Mouse (Mus musculus) c-Kit-positive CD71-negative TER-119-negative erythroid progenitor cells, embryonic 14.5 days (primary cell): Measurements from ENCODE around the gene Sox8.

Experiments used
- DNase-seq: peaks from one replicate; pipeline ENCODE4 v3.0.0-alpha.2; 2013; ENCODE audit warnings: low read depth

Gene Sox8

DNA sequence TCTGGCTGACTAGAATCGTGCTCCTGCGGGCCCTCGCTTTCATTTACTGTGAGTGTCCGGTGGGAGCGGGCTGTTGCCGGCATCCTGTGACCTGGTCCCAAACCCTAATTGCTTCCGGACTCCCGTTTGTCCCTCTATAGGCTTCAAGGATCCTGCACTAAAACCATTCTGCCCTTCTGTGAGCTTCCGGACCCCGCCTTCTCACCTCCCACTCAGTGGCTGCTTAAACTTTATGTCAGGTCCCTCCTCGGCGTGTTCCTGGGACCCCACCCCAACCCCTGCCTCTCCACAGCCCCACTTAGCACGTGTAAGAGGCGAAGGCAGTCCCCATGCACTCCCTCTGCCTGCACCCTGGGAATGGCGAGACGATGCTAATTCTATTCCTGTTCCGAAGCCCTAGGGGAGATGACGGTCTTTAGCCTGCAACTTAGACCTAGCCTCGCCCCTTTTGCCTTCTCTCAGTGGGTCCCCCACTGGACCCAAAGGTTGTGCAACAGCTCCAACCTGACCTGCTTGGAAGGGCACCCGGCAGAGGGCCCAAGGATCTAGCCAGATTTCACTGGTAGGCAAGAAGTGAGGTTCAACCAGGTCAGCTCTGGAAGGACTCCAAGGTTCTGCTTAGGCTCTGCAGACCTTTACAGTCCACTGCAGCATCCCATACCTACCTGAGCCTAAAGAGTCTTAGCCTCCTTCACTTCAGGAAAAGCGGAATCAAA lies 9.0 kb upstream of the Sox8 start:
- DNase-seq = no peak

DNA sequence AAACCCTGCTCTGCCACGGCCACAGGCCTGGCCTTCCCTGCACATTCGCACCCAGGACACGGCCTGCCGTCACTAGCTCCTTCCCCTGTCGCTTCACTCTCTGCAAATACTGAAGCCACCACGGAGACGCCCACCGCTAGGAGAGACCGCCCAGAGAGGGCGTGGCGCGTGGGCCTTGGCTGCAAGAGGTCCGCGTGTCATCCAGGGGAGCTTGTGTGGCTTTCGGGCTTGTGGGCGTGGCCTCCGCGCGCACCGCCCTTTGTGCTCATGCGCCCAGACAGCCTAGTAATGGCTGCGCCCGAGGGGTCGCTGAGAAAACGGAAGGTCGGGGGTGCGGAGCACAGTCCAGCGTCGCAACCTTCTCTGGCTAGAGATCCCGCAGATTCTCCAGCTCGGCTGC lies 8.4 kb upstream of the Sox8 start, which contains the start of gene Lmf1:
Lmf1 (plus strand) TSS at position 166 of the 400 bp plus-strand sequence.
- DNase-seq = peak; percentile 97

GRCm38 (mm10) chr17:25577702-25578101 lies 7.2 kb upstream of the Sox8 start:
- no peak for DNase-seq

DNA sequence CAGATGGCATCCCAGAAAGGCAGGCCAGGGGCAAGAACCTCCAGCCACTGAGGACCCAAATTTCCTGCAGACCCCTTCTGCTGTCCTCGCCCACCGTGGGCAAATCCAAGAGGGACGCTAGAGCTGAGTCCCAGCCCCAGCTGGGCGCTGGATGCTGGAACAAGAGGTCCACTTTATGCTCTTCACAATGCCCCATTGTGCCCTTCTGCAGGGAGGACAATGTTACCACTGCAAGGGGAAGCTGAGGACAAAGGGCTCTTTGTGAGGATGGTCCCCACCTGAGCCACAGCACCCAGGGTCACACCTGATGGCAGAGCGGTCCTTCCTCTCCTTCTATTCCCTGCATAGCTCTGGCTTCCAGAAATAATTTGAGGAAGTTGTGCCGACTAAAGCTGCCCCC lies 6.8 kb upstream of the Sox8 start:
- no peak for DNase-seq

DNA sequence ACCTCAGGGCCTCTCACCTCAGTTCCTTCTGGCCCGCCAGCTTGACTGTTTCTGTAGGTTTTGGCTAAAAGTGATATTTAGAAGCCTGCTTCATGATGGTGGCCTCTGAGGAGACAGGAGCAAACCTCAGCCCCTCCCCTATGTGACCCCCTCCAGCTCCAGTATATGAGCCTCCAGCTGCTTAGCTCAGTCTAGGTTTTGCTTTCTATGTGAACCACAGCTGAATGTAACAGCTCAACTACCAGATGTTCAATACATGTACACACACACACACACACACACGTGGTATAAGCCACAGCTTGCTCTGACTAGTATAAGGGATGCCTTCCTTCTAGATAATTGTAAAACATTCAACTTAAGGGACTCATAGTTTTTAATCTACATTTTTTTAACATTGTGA lies 5.5 kb upstream of the Sox8 start:
- no peak for DNase-seq

GRCm38 (mm10) chr17:25575208-25575971 lies 4.9 kb upstream of the Sox8 start:
- DNase-seq = no peak

DNA sequence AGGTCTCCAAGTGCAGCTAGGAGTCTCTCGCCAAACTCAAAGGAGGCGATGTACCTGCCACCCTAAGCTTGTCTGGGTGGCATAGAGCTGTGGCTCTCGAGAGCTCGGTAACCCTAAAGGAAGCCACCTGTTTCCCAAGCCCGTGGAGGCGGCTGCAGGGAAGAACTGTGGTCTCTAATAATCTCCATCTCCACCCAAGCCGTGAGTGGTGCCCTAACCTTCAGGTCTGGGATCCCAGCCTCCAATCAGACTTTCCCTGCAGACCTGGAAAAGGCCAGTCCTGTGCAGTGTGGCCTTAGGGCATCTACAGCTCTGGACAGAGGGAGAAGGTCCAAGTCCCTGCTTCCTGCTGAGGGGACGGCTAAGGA lies 951 bp upstream of the Sox8 start:
- no peak for DNase-seq

DNA sequence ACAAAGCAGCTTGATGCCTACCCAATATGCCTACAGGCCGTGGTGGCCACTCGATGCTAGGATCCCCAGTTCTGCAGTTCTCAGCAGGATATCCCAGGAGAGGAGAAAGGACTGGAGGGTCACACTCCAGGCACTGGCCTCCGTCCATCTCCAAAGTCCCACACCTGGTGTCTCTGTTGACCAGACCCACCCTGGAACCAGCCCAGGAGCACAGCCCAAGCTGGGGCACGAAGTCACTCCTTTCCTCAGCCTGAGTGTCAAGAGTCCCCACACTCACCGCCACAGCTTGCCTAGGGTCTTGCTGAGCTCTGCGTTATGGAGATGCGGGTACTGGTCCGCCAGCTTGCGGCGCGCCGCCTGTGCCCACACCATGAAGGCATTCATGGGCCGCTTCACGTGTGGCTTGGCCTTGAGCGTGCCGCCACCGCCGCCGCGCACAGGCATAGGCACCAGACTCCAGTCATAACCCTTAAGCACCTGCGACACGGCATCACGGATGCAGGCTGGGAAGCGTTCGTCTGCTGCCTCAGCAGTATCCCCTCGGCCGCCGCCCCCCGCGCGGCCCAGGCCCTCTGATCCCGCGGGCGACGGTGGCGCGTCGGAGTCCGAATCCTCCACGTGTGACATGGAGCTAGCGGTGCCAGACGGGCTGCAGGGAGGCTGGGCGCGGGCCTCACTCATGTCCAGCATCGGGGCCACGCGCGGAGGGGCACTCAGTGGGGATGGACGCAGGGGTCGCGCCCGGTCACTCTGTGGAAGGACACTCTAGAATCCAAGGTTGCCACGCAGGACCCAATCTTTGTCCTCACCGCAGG lies 446 bp downstream of the Sox8 start:
- DNase-seq = no peak

- no peak for DNase-seq
These were observed 1.6 kb downstream of the Sox8 start for GRCm38 (mm10) chr17:25568880-25569279.

GRCm38 (mm10) chr17:25568206-25568605 lies 2.3 kb downstream of the Sox8 start:
- DNase-seq = no peak

DNA sequence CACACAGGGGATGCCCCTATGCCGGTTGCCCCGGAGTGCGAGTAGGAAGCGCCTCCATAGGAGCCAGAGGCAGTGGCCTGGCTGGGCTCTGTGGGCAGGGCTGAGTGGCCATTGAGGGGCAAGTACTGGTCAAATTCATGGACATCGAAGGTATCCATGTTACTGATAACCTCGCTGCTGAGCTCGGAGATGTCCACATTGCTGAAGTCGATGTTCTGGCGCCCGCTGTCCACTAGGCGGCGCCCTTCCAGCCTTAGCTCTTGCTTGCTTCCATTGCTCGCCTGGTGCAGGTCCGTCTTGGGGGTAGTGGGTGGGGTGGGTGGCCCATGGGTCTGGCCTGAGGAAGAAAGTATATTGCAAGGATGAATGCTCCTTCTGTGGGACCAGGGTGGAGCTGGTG lies 2.7 kb downstream of the Sox8 start:
- DNase-seq = peak; percentile 48

GRCm38 (mm10) chr17:25567261-25567660 lies 3.2 kb downstream of the Sox8 start:
- no peak for DNase-seq

GRCm38 (mm10) chr17:25565860-25566600 lies 4.5 kb downstream of the Sox8 start:
- no peak for DNase-seq

- DNase-seq = no peak
These were observed 5.2 kb downstream of the Sox8 start for GRCm38 (mm10) chr17:25565244-25565643.

GRCm38 (mm10) chr17:25564481-25564880 lies 6.0 kb downstream of the Sox8 start:
- DNase-seq = no peak

- DNase-seq = no peak
These were observed 9.1 kb downstream of the Sox8 start for GRCm38 (mm10) chr17:25561223-25562028.

DNA sequence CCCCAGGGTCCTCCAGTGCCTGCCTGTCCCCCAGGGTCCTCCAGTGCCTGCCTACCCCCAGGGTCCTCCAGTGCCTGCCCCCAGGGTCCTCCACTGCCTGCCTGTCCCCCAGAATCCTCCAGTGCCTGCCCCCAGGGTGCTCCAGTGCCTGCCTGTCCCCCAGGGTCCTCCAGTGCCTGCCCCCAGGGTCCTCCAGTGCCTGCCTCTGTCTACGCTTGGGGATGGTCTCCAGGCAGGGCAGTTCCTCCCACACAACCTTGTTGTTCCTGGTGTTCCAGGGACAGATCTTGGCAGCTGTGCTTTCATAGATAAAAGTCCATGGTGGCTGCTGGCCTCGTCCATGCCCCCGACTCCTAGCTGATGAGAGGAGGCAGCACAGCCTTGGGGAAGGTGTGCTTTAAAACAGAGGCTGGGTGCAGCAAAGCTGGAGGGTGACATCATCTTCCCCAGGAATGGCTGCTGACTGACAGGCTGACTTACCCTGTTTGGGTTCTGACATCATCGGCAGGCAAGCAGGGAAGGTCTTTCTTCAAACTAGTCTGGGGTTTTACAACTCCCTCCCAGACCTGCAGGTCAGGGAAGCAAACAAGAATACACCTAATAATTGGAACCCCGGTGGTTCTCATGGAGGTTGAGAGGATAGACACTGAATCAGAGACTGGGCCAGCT lies 9.8 kb downstream of the Sox8 start:
- no peak for DNase-seq

DNA sequence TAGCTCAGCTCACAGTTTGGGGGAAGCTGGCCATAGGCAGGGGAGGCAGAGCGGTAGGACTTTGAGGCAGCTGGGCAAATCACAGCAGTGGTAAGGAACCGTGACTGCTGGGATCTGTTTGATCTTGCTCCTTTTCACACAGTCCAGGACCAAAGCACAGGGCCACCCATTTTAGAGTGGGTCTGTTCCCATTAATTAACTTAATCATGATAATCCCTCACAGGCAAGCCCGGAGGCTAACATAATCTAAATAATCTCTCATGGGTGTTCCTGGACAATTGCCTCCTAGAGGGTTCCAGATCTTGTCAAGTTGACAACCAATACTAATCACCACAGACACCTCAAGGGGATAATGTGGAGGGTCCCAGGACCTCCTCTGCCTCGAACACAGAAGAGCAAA lies 10.9 kb downstream of the Sox8 start:
- no peak for DNase-seq

DNA sequence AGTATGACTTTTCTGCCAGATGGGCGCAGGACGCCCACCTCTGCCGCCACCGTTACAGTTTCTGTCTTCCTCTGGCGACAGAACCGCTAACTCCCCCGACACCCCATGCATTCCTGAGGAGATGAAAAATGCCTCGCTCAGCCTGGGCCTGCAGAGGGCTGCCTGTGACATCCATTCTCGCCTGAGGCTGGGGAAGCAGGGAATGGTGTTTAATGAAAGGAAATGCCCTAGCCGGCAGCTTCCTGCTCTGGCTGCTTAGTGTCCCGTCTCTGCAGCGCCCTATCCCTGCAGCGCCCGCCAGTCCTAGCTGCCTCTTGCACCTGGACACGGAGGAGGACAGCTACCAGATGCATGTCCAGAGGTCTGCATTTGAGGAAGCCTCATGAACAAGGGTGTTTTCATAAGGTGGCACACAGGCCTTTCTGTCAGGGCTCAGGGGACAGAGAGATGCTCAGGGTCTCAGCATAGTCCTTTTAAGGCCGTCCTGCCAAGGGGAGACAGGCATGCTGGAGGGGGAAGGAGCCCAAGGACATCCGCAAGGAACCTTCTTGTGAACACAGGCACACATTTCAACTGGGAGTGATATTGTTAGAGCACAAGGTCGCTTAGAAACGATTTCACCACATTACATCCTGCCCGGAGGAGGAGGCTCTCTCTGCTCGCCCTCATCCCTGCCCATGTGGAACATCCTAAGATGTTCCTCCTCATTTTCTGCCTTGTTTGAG lies 13.7 kb downstream of the Sox8 start:
- no peak for DNase-seq
